Mouse (Mus musculus) ovary, adult 18-20 months (tissue): Measurements from ENCODE around the gene Prr12.
"Not testable (repeated sequence)": the region's sequence is repeated elsewhere in the genome, so short reads cannot be mapped to it uniquely, and the experiment has no call there.

Experiments used
- DNase-seq: peaks from one replicate; pipeline ENCODE4 v3.0.0; 2022; ENCODE audit warnings: low spot score, mixed read lengths

The Prr12 gene

DNA sequence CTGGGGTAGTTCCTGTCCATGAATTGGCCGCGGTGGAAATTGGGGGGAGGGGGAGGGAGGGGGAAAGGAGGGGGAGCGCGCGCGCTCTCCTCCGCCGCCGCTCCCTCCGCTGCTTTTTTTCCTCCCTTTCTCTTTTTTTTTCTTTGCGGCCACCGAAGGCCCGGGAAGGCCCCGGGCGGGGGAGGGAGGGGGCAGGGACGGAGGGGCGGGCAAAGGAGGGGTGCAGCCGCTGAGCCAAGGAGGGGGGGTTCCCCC, at the start of gene Prr12:
TSS of gene Prr12 (minus strand) at position 20 of the 255 bp plus-strand sequence.
- DNase-seq: no peak

DNA sequence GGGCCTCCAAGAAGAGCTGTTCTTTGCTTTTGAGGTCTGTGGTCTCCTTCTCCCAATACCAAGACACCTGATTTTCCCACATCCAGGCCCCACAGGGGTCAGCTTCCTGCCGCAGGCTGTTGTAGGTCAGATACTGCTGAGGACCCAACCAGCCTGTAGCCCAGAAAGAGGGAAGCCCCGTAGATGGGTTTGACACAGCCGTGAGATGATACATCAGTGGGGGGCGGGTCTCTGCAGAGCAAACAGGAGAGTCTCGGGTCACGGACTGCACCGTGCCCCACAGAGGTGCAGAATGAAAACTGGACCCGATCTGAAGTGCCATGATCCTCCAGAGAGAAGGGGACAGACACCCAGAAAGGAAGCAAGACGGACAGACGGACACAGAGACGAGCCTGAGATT, 49.8 kb upstream of the Prr12 start:
- no peak for DNase-seq

GRCm38 (mm10) chr7:45100046-45100445, 47.4 kb upstream of the Prr12 start:
- DNase-seq: no peak

DNA sequence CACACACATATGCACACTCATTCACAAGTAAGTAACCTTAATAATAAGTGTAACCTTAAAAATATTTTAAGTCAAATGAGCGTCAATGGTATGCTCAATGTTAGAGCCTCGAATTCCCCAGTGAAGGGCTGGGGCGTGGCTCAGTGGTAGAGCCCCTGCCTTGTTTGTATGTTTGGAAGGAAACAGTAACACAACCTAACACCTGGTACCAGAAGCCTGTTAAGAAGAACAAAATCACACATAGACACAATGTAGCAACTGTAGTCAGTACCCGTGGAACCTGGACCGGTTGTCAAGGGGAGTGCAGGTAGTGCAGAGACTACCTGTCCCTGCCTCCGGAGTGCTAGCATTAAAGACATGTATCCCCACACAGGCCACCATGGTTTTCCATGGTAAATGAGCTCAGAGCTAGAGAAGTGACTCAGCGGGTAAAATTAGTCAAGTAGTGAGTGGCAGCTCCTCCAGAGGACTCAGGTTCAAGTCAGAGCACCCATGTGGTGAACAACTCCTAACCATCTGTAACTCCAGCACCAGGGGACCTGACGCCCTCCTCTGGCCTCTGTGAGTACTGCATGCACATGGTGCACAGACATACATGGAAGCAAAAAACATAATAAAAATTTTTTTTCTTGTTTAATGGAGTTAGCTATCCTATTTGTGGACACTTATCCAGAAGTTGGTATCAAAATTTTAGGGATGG, 46.0 kb upstream of the Prr12 start:
- DNase-seq: no peak

DNA sequence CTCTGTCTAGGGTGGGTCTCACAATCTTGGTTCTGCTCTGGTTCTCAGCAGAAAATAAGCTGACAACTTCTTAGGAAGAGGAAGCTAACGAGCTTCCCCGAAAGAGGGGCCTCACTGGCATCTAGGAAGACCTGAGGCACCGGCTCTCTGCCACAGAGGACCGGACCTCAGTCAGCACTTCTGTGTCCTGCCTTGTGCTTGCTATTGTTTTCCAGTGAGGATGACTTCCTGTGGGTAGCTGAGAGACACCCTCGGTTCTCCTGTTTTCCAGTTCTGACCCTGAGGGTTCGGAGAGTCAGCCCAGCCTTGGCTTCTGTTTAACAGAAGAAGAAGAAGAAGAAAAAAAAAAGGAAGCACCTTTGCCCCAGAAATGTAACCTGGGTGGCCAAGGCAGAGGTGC, 44.8 kb upstream of the Prr12 start:
- no peak for DNase-seq

DNA sequence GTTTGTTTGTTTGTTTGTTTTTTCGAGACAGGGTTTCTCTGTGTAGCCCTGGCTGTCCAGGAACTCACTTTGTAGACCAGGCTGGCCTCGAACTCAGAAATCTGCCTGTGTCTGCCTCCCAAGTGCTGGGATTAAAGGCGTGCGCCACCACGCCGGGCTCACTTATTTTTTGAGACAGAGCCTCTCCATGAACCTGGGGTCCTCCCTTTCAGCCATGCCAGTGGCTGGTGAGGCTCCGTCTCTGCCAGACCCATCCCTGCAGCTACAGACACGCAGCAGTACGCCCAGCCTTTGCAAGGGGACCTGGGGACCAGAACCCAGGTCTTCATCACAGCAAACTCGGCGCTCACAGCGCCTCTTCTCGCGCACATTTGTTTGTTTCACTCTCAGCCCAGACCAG, 43.3 kb upstream of the Prr12 start:
- DNase-seq: not testable (repeated sequence)

- no peak for DNase-seq
These were observed 42.7 kb upstream of the Prr12 start for GRCm38 (mm10) chr7:45095367-45095766.

DNA sequence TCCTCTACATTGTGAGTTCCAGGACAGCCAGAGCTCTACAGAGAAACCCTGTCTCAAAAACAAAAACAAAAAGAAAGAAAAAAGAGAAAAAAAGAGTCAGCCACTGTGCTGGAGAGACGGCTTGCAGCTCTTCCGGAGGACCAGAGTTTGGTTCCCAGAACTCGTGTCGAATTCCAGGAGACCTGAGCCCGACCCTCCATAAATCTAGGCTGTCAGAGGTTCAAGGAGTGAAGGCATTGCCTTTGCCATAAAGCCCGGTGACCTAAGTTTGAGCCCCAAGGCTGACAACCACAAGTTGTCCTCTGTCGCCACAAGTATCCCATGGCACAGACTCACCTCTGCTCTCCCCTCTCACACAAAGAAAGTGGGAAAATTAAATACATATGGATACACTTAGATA, 41.4 kb upstream of the Prr12 start:
- no peak for DNase-seq

DNA sequence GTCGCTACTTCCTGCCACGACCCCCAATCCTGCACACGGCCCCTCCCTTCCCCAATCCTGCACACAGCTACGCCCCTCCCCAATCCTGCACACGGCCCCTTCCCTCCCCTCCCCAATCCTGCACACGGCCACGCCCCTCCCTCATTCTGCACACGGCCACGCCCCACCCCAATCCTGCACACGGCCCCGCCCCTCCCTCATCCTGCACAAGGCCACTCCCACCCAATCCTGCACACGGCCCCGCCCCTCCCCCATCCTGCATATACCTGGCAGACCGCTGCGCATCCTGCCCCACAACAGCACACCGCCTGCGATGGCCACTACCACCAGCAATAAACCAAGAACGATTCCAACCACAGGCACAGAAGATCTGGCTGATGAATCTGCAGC, 40.8 kb upstream of the Prr12 start:
- DNase-seq: no peak

DNA sequence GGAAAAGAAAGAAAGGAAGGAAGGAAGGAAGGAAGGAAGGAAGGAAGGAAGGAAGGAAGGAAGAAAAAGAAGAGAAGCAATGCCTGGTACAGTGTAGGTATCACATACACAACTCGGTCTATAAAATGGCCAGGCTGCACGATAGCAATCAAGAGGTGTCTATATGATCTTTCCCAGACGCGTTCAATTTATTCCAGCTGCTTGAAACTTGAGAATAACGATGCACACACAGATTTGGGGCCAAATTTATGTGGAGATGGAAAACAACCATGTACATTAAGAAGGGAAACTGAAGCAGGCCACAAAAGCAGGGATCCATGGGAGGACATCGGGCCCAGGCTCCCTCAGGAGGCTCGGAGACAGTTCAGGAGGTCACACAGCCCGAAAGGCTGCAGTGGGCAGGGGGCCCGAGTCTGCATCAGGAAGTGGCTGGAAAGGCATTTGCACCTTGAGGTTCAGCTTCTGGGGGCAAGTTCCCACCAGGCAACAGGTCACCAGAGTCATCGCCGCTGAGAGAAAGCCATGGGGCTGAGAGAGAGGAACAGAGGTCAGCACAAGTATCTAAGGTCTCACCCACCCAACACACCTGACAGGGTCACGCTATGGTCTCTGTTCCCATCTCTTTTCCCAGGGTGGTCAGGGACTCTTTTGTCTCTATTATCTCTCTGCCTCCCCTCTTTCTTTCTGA, 40.3 kb upstream of the Prr12 start:
- no peak for DNase-seq

GRCm38 (mm10) chr7:45092048-45092447, 39.4 kb upstream of the Prr12 start, which contains the start of gene Rcn3:
Gene Rcn3 (minus strand): TSS chr7:45092221.
- peak; percentile 92 for DNase-seq

DNA sequence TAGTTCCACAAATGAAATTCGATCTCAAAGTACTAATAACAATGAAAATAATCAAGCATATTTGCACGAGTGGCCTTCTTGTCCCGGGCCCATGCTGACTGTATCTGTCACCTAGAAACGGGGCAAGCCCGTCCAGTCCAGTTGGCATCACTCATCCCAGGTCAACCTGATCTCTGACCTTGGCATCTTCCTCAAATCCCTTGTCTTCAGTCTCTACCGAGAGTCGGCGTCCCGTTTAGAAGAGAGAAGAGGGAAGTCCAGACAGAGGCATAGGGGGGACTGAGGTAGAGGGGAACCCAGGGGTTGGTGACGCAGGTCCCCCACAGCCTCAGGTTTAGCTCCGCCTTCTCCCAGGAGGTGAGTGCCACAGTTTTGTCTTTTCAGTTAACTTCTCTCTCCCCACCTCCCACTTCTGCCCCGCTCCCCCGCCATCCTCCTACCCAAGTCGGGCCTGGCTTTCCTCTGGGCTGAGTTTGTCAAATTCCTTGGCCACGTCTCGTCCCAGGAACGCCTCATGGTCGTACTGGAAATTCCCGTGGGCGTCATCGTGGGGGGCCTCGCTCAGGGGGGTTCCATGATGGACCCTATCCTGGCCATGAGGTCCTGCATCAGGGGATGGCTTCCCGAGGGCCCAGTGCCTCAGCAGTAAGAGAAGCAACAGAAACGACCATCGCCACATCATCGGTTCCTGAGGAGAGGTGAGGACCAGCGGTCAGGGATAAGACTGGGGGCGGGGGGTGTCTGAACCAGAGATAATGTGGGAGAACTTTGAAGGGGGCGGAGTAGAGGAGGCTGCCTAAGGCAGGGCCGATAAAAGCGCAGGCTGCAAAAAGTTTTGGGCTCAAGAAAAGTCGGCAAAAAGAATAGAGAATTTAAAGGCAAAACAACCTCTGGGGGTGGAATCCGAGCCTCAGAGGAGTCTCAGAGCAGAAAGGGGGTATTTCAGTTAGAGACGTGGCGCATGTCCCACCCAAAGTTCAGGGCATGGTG, 38.6 kb upstream of the Prr12 start:
- DNase-seq: no peak

DNA sequence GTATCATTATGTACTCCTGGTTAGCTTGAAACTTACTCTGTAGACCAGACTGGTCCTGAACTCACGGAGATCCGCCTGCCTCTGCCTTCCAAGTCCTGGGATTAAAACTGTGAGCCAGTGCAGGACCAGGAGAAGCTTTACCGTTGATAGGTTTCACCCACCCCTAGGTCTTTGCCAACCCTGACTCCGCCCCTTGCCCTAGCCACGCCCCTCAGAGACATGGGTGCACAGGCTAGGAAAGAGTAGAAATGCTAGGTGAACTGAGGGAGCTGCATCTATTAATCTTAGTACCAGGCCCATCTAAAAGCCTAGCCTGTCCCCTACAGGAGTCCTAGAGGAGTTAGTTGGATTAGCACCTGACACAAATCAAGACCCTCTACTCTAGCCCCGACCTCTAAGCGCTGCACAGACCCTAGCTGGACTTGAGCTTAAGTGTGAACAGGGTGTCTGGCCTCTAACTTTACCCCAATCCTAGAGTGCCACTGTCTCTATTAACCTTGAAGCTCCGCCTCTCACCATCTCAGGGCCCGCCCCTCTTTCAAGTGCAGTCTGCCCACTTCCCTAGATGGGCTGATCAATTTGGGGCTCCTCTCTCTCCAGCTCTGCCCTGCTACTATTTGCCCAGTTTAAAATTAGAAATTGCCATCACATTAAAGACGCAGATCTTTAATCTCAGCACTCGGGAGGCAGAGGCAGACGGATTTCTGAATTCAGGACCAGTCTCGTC, 37.7 kb upstream of the Prr12 start:
- DNase-seq: no peak

GRCm38 (mm10) chr7:45088597-45088996, 35.9 kb upstream of the Prr12 start:
- DNase-seq: no peak

- DNase-seq: no peak
These were observed 33.4 kb upstream of the Prr12 start for GRCm38 (mm10) chr7:45086084-45086483.

GRCm38 (mm10) chr7:45083300-45083890, 30.7 kb upstream of the Prr12 start:
- no peak for DNase-seq

GRCm38 (mm10) chr7:45082401-45083299, 30.0 kb upstream of the Prr12 start:
- no peak for DNase-seq

GRCm38 (mm10) chr7:45081016-45081415, 28.3 kb upstream of the Prr12 start:
- no peak for DNase-seq

GRCm38 (mm10) chr7:45079856-45080255, 27.2 kb upstream of the Prr12 start:
- peak; percentile 69 for DNase-seq

GRCm38 (mm10) chr7:45078513-45078912, 25.8 kb upstream of the Prr12 start:
- no peak for DNase-seq

- DNase-seq: no peak
These were observed 25.1 kb upstream of the Prr12 start for GRCm38 (mm10) chr7:45077829-45078228.
